Mouse (Mus musculus) spleen, postnatal 4 days (tissue): ENCODE measurements around the gene Gm27179.
"Not testable (repeated sequence)": the region's sequence is repeated elsewhere in the genome, so short reads cannot be mapped to it uniquely, and the experiment has no call there.

Experiments used
- DNase-seq, 2 experiments: peaks; one replicate each; pipeline ENCODE4 v3.0.0; 2022; ENCODE audit warnings: low spot score in 2 of 2

The Gm27179 gene

DNA sequence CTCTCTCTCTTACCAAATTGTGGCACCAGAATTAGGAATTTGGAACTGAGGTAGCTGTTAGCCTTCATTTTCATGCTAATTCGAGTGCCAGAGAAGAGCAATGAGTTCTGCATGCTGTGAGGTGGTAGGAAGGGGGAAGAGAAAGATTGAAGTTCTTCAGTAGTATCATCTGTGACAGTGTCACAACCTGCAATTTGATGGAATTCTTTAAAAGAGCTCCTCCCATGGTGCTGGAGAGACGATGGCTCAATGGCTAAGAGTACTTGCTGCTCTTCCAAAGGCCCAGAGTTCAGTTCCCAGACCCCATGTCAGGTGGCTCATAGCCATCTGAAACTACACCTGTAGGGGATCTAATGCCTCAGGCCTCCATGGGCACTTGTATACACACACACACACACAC is at the start of gene Gm27179:
Gm27179 (minus strand) TSS at position 101 of the 400 bp plus-strand sequence.
- not testable (repeated sequence) for DNase-seq

DNA sequence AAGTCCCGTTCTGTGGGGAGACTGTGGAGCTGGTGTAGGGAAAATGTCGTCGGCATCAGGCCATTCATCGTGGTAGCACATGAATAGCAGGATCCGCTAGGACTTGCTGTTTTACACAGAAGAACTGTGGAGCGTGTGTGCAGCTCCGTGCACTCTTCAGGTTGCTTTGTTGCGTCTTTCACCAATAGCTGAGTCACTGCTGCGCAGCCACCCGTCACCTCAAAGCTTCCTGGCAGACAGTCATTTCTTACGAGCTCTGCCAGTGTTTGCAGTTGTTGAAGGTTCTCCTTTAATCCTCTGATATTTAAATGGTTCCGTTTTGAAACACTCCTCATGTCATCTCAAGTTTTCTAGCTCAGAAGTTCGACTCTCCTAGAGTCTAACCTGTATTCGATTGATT is 45.2 kb upstream of the Gm27179 start:
- DNase-seq: not testable (repeated sequence)

DNA sequence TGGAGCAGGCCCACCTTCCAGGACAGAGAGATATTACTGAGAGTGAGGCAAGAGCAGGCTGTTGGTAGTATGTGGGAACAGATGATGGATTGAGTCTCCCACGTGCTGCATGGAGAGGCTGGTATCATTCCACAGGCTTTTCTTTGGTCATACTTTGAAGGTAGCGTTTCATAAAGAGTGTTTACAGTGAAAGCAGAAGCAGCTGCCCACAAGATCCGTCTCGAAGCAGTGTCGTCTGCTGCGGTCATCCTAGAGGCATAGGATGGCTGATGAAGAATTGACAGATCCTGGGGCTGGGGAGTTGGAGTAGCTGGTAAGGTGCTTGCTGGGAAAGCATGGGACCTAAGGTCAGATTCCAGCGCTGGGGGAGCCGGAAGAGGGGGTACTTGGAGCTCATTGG is 44.5 kb upstream of the Gm27179 start:
- not testable (repeated sequence) for DNase-seq

DNA sequence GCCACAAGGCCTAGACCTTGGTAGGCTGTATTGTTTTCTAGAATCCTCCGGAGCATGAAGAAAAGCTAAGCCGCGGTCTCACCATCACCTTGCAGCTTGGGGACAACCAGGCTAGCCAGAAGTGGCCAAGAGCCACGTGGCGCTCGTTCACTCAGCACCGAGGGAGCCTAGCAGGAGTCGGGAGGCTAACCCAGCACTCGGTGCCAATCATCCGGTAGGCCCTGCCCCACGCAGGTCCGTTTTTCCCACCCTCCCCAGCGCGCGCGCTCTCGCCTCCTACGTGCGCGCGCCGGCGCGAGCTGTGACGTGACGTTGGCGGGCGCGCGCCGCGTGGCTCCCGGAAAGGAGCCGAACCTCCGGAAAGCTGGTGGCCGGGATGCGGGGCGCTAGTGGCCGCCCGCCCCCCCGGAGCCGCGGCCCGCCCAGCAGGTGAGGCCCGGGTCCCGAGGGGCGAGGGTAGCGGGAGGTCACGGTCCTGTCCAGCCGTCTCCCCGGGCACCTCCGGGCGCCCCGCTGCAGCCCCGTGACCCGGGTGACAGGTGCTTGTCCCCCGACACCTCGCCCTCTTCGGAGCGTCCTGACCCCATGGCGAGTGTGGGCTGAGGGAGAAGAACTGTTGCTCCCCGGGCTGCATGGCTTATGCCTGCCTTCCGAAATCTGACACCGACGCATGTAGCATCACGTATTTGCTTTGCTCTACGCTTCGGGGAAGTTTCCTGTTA is 42.9 kb upstream of the Gm27179 start, which contains the start of gene Entpd4b:
Entpd4b (plus strand) TSS at position 315 of the 722 bp plus-strand sequence.
- not testable (repeated sequence) for DNase-seq

DNA sequence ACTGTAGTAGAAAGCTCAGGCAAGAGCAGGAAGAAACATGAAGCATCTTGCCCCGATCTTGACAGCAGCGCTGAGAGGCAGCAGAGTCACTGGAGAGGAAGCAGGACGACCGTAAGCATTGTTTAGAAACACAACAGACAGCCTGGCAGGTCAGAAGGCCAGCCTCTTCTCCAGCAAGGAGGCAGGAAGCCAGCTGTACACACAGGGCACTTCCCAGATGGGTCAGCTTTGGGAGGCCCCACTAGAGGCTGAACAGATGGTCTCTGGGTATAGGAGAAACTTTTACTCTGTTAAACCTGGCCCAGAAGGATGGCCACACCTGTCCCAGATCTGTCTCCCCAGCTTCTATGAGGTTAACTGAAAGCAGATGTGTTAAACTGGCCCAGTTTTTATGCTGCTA is 35.0 kb upstream of the Gm27179 start:
- not testable (repeated sequence) for DNase-seq

DNA sequence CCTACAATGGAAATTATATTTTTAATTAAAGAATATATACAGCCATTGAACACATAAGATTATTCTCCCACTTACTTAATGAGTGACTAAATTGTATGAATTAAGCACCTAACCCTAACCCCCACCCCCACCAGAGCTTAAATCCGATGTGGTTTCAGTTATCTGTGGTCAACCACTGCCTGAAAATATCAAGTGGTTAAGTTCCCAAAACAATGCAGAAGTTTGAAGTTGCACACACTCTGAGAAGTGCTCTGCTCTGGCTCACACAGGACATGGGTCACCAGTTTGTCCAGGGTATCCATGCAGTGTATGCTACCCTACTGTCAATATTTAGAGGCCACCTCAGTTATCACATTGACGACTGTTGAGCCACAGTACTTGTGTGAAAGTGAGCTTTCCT is 32.7 kb upstream of the Gm27179 start:
- not testable (repeated sequence) for DNase-seq

DNA sequence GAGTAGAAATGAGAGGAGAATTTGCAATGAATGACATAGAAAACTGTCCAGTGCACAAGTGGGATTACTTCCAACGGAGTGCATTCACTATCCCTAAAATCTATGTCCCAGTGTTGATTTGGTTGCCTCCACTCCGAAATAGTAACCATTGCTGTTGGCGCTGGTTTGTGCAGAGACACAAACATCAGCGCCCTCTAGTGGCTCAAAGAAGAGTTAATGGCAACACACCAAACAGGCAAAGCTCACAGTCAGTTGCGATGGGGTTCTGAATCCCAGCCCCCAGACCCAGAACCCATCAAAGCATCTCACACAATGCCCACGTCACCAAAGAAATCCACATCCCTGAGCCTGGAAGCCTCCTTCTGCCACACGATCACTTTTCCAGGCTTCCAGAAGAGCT is 31.7 kb upstream of the Gm27179 start:
- DNase-seq: not testable (repeated sequence)

DNA sequence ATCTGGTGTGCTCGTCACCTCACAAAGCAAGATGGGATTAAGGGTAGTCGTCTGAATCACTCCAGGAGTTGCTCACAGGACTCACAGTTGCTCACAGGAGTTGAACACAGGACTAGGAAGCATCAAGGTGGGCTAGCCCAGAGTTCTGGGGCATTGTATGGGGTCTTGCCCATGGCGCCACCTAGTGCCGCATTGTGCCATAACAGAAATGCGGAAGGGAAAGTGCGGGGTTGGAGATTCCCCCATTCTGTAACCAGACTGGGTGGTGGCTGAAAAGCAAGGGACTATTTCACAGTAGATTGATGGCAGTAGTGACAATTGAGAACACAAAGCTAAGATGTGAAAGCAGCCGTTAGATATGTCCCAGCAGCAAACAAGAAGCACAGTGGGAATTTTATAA is 30.3 kb upstream of the Gm27179 start:
- not testable (repeated sequence) for DNase-seq

DNA sequence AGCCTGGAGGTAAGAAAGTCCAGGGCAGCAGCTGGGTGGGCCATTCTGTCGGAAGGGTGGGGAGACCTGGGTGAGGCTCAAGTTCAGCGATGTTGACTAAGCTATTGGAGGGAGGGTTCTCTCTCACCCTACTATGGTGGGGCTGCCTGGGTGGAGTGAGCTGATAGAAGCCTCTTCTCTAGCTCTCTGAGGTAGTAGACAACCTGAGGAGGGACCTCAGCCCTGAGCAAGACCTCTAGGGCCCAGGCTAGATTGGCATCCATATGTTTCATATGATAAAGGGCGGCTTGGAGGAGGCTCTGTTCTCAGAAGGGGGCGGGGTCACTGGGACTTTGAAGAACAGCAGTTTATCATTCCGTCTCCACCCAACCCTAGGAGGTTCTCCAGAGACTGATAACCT is 27.8 kb upstream of the Gm27179 start:
- not testable (repeated sequence) for DNase-seq

DNA sequence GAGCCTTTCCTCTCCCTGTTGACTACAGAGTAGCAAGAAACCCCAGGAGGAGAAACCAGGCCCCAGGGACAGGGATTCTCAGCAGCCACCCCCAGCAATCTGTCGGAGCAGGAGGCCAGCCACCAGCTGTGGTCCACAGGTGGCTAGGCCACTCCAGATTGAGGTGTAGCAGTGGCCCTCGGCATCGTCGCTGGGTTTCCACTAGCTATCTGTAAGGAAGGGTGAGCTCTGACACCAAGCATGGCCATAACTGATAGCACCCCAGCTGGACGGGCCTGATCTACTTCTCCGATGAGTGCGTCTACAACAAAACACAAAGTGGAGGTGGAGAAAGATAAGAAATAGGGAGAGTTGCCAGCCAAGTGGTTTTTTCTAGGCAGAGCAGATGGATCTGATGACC is 24.2 kb upstream of the Gm27179 start:
- not testable (repeated sequence) for DNase-seq

DNA sequence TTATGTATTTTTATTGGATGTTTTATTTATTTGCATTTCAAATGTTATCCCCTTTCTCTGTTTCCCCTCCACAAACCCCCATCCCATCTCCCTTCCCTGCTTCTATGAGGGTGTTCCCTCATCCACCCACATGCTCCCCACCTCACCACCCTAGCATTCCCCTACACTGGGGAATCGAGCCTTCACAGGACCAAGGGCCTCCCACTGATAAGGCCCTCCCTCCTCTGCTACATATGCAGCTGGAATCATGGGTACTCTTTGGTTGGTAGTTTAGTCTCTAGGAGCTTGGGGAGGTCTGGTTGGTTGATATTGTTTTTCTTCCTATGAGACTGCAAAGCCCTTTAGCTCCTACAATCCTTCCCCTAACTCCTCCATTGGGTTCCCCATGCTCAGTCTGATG is 13.9 kb upstream of the Gm27179 start:
- not testable (repeated sequence) for DNase-seq

DNA sequence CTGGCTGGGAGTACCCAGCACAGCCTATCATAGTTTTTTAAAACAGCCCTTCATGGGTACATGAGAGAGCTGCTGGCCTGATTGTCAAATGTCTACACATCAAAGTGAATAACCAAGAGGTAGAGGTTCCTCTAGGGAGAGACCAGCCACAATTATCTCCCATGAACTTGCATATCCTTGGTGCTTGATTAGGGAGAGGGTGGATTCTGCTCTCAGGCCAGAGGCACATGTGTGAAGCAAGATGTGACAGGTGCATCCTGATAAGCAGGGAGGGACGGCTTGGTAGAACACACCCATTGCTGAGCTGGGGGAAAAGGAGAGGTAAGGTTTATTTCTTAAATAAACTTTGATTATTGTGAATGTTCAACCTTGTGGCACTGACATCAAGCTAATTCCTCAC is 10.7 kb upstream of the Gm27179 start:
- DNase-seq: not testable (repeated sequence)

DNA sequence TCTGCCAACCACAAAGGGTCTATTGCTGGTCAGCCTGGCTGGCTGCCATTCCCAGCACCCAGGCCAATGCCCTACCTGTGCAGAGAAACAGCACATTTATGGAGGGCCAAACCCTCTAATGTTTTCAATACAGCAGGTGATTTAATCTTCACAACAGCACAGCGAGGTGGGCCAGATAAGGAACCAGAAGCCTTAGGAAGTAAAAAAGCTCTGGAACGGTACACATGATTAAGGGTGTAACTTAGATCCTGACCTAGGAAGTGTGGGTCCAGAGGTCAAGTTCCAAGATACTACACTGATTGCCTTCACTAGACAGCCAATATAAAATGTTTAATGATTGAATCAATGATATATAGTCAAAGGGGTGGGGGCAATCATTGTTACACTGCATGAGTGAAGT is 8.5 kb upstream of the Gm27179 start:
- not testable (repeated sequence) for DNase-seq

DNA sequence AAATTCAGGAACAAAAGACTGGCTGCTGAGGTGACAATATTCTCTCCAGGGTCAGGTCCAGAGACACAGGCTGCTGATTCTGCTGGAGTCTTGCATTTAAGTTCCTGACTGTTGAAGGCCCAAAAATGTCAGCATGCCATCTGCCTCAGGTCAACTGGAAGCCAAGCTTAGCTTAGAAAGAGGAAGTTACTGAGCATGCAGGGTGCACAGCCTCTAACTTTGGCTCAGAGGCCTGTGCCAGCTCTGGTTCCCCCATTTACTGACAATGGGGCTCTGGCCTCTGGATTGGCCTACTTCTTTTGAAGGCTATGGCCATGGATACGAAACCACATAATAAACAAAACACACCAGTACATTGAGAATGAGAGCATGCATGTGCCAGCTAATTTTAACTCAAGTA is 5.3 kb downstream of the Gm27179 start:
- not testable (repeated sequence) for DNase-seq

DNA sequence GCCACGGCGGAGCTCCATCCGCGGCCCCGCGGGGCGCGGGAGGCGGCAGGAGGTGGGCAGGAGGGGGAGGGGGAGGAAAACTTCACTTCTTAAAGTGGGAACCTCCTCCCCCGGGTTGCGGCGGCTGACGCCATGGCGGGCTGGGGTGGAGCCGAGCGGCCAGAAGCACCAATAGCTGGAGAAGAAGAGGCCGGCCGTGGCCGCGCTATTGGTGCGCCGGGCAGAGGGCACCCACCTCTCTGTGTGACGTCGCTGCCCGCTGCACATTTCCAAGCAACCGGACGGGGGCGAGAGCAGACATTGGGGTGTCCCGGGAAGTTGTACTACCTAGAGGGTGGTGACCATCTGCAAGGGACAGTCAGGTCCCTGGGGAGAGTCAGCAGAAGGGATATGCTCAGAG is 9.2 kb downstream of the Gm27179 start, which contains the start of gene Gm16867:
Gm16867 (minus strand) TSS at position 189 of the 400 bp plus-strand sequence.
- DNase-seq: not testable (repeated sequence)

DNA sequence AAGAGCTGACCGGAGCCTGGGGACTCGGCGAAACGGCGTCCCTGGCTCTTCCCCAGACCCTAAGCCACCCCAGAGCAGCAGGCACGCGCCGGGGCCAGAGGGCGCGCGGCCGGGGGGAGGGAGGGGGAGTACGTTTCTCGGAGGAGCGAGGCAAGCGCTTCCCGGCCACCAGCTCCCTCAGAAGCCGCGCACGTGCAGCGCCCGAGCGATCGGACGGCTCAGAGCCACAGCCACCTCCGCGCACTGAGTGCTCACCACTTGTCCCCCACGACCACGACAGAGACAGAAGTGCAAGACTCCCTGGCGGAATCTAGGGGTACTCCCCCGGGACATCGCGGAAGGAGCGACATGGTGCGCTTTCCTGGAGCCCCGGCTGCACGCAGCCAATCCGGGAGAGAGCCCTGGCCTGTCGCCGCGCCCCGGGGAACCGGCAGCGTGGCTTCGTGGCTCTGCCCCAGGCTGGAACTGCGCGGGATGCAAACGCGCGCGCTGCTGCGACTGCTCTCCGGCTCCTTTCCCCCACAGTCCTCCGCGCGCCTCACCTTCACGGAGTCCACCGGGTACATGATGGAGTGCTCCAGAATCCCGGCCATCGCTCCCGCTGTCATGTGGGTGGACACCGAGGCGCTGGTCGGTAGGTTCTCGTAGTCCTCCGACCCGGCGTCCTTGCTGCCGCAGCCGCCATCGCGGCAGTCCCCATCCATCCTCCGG is 9.8 kb downstream of the Gm27179 start:
- DNase-seq: not testable (repeated sequence)

DNA sequence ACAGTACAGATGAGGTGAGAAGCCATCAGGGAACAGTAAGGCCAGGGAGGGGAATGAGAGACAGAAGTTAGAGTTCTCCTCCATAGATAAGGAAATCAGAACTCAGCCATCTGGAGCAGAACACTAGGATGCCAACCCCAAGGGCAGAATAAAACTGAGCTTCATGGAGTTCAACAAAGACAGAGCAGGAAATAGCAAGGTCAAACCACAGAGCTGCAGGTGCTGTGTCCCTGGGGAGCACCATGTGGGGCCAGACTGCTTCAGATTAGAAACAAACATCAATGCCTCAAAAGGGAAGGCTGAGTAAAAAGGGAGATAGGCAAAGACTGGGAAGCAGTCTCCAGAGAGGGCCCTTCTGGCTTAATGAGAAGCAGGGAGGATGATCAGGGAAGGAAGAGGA is 16.1 kb downstream of the Gm27179 start:
- DNase-seq: not testable (repeated sequence)

DNA sequence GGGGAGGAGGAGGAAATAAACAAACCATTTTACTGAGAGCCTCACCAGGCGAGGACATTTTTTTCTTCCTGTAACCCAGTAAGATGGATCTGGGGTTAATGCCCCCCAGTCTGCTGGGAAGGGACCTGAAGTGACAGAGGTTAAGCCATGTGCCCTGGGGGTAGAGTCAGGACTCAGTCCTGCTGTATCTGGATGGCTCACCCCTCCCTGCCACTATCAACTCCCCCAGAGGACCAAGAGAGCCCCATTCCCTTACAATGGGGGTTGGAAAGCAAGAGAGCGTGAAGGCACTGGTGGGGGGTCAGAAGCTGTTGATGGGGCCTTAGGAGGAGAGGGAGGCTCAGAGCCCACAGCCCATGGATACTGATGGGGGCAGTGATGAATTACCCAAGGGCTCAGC is 17.4 kb downstream of the Gm27179 start:
- not testable (repeated sequence) for DNase-seq

DNA sequence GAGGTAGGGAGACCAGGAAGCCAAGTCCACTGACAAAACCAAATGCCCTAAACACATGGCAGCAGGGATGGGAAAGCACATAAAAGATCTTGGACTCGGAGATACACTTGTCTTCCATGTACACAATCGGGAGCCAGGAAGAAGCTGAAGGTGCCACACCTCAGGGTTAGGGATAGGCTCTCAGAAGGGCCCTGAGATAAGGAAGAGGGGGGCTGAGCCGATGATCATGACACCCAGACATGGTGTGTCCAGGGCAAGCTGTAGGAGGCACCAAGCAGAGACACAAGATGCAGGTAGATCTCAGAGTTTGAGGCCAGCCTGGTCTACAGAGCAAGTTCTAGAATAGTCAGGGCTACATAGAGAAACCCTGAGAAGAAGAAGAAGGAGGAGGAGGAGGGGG is 17.8 kb downstream of the Gm27179 start:
- not testable (repeated sequence) for DNase-seq

DNA sequence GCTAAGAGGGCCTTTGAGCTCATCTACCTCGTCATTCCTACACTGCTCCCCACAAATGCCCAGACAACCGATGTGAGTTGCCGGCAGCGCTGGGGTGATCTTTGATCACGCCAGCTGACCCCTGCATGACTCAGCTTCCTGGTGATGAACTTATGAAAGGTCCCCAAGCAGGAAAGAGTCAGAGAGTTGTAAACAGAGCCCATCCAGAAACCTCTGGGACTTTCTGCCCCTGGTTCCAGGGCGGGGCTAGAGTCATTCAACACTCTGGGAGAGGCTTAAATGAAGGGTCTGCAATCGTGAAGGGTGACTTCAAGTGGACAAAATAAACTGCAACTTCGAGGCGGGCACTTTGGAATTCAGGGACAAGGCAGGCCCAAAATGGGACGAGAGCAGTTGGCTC is 24.3 kb downstream of the Gm27179 start:
- not testable (repeated sequence) for DNase-seq

DNA sequence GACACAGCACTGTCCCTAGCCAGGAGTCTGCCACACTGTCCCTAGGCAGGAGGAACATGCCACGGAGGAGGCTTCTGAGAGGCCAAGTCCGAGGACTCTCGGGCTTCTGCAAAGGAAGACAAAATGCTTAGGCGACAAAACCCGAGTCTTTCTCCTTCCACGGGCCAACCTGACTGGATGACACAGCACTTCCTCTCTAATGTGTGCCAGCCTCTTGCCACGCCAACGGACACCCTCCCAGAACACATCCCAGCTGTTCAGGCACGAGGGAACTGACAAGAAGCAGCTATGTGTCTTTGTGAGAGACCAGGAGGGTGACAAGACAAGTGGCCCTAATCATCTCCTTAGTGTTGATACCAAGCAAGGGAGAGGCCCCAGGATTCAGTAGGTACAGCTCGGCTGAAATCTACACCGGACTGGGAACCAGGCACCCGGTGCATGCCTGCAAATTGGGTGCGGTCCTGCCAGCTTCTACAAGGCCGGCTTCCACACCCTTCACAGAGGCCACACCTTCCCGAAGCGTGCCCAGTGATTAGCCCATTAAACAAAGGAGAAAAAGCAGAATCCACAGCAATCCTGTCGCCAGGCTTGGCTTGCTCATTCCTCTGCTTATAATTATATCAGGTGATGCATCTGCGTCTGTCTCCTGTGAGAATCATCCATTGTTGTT is 26.7 kb downstream of the Gm27179 start:
- not testable (repeated sequence) for DNase-seq

DNA sequence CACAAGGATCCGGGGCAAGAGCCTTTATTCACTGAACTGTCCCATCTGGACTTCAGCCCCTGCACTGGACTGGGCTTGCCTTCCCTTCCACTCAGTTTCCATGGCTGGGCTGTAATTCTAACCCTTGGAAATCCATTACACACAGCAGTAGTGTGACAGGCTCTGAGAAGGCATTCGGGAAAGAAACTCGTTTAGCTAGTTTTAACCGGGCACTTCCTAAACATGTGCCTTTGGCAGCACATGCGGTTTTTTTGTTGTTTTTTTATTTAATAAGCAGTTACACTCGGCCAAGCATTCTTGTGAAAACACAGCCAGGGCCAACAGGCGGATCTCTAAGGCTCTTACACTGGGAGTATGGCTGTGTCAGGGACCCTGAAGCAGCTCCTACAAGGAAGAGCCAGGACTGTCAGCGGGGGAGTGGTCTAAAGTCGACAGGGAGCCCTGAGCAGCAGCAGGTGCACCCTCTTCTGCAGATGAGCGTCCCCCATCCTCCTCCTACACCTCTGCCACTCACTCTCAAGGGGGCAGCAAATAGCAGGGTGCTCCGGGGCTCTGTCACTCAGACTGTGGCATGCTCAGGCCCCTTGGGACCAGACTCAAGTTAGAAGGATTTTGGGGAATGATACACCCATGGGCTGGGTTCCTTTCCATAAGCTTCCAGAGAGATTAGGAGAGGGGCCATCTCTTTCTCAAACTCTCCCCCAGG is 38.3 kb downstream of the Gm27179 start:
- not testable (repeated sequence) for DNase-seq
